Mouse (Mus musculus) kidney, postnatal 4 days (tissue): ENCODE measurements around the gene Itpr2.

Experiments used
- DNase-seq, 2 experiments: peaks; one replicate each; pipeline ENCODE4 v3.0.0; 2021; ENCODE audit warnings: mixed read lengths in 2 of 2

Itpr2 gene

DNA sequence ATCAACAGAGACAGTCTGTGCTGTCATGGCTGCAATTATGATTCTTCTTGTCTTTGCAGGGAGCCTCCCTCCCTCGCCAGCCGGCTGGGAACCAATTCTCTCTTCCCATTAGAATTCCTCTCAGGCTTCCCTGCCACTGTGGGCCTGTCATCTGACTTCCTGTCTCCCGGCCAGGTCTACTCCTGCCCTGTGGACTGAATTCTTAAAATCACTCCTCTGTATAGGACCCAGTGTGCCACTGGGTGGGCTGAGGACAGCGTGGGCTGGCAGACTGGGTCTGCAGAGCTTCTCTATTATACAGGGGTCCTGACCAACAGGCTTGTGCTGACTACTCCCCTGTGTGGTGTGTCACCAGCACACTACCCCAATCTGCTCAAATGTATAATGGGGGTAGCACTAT lies 365.4 kb downstream of the Itpr2 start:
- DNase-seq: no peak

DNA sequence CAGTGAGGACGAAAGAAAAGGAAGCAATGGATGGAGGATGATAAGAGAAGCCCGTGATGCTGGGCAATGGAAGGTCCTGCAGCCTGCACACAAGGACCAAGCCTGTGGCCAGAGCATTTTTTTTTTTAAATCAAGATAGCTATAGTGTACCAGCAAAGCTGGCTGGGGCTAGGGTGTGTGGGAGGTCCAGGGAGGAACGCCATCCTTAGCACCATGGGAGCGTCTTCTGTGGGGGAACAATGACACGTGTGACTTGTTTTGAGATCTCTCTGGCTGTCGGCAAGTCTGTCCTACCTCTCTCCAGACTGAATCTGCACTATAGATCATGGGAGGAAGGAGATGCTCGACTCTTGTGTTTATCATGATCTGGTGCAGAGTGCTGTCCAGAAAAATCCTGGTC lies 365.8 kb downstream of the Itpr2 start:
- no peak for DNase-seq

DNA sequence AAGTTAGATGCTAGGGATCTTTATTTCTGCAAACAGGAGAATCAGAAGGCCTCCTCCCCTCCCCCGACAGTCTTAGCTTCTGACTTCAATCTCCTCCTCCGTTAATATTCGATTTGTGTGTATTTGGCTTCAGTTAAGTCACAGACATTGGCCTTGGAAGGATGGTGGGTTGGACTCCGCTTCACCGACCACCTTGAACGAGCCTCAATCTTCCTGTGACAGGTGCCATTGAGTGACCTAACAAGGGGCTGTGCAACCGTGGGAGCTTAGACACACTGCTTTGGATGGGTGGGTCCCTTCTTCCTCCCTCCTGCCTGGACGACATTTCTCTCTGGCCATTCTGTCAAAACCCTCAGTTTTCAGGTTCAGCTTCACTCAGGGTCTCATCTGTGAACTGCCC lies 366.7 kb downstream of the Itpr2 start:
- DNase-seq: no peak

DNA sequence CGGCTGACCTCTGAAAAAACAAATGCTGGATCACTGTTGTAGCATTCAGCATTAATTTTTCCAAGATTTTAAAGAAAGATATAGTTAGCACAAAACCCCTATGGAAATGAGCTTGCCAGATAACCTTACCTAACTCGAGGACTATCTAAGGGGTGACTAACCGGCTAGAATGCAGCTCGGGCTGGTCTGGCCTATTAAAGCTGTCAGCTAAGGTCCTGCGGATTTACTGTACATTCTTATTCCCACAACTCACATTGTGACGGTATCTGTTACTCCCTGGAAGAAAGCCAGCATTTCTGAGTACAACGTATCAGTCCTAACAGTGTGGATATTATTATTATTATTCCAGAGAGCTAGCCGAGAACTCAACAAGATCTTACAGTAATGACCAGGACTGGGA lies 368.1 kb downstream of the Itpr2 start:
- DNase-seq: no peak

DNA sequence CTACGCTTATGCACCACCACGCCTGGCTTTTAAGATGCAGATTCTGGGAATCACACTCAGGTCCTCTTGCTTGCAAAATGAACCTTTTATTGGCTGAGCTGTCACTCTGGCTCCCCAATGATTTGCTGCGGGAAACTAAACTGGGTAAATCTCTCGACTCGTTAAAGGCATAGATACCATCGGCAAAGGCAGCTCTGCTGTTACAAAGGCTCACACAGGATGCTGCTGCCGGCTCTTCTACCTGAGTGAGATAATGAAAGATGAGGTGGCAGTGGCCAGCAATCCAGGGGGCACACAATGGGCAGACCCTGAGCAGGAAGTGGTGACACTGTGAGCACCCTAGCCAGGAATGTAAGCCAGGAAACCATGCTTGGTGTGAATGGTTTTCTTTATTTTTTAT lies 373.0 kb downstream of the Itpr2 start:
- no peak for DNase-seq

DNA sequence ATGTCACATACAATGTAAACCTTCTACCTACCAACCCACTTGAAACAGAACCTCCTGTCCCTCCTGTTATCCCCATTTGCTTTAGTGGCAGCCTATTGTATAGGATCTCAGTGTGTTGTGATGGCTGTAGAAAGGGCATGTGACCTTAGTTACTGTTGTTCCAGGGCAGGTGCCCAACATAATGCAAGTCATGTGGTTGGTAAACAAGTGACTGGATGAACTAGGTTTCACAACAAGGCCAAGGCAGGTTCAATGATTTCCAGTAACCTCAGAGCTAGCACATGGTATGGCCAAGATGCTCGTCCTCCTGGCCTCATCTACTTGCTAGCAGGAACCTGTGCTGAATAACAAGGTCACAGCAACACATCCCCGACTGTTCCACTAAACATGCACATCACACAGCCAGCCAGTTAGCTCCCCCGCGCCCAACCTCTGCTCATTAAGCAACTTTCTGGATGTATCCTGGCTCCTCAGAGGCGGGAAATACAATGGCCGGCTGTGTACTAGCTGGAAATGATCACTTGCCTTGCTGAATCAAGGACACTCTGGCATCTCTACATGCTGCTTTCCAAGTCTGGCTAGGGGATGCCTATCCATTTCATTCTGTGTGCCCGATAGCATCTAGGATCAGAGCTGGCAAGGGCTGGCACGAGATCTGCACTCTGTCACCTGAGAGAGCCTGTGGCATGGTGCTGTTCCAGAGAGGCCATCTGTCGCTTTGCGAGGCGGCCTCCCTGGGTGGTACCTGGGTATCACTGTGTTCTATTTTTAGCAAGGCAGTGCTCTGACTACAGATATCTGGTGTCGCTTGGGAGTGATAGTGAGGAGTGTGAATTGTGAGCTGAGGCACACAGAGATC lies 375.0 kb downstream of the Itpr2 start:
- no peak for DNase-seq

DNA sequence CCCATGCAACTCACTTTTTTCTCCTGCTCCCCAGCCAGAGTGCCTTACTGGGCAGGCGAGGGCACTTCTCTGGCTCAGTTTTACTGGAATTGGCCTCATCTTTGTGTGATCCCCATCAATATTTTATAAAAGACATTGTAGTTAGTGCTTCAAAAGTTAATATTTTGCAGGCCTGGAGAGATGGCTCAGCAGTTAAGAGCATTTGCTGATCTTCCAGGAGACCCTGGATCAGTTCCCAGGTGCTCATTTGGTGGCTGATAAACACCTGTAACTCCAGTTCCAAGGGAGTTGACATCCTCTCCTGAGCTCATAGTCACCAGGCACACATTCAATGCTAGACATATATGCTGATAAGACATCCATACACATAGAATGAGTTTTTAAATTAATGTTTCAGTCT lies 376.4 kb downstream of the Itpr2 start:
- no peak for DNase-seq

DNA sequence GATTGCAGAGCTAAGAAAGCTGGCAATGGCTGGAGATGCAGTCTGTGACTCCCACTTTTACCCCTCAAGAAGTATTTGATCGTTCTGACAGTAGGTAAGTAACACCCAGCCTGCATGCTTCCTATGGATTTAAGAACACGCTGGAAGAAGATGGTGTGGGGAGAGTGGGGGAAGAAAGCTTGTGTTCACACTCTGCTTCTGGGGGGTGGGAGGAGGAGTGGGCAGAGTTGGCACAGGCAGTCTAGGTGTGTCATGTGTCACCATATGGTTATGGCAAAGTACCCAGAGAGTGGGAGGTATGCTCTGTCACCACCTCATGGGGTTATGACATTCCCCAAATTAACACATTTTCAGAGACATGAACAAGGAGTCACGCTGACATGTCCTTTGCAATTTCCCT lies 377.5 kb downstream of the Itpr2 start:
- no peak for DNase-seq

DNA sequence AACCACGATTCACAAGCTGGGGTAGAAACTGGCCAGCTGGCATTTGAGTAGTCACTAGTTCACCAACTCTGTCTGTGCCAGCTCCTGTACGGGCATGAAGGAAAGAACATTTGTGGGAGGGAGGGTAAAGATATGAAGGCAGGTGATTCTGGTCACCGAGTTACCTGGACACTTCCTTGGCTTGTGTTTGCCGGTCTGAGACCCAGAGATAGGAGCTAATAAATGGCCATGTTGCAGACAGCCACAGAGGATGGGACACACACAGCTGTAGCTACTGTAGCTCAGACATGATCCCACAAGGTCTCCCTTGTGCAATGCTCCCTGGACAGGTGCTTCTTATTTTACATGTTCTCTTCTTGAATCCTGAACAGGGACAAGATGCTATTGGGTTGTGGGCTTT lies 378.4 kb downstream of the Itpr2 start:
- no peak for DNase-seq

DNA sequence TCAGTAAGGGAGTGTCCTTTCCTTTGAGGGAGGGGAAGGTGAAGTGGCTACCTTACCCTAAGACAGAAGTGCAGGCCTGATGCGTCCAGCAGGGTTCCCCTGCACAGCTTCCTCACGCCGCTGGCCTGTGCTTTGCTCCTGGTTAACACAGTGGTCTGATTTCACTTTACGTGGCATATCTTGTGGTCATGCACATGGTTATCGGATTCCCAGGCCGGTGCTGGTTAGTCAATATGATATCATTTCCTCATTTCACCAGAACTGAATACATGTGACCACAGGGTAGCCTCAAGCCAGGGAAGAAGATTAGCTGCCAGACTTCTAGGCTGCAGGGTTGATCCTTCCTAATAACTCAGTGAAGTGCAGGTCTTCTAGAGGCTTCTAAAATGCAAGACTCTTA lies 381.9 kb downstream of the Itpr2 start:
- no peak for DNase-seq

DNA sequence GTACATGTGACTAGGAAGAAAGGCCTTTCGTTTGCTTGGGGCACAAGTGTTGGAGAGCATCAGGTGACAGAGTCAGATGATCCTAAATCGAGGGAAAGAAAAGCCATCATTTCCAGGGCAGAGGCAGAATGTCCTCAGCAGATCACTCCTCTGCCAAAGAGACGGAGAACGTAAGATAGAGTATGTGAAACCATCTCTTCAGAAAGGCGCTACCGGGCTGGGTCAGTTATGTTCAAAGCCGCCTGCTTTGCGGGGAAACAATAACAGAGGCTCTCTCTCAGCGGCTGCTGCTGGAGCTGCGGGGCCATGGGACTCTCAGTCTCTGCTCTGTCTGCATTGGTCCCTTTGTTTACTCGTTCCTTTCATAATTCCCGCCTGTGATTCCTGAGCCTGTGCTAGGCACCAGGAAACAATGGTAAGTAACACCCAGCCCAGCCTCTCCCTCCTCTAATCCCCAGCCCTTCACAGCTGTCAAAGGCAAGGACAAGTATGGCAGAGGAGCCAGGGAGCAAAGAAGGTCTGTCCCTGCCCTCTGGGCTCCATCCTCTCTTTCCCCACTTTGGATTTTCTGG lies 387.2 kb downstream of the Itpr2 start:
- DNase-seq: no peak

DNA sequence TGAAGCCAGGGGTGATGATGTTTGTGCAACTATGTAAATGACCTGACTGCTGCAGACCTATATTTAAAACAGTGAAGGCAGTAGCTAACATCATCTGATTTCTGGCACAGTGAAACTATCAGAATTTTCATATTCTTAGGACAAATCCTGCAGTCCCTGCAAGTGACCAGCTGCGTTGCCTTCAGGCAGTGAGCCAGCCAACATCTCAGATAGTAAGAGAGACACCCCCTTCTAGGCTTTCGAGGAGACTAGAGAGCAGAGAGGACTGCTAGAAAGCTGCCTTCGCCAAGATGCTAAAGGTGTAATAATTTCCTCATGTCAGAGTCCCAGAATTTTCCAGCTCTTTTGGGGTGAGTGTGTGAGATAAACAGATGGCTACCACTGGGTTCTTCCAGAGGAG lies 388.0 kb downstream of the Itpr2 start:
- DNase-seq: peak in 1 of 2 experiments; percentile 10

DNA sequence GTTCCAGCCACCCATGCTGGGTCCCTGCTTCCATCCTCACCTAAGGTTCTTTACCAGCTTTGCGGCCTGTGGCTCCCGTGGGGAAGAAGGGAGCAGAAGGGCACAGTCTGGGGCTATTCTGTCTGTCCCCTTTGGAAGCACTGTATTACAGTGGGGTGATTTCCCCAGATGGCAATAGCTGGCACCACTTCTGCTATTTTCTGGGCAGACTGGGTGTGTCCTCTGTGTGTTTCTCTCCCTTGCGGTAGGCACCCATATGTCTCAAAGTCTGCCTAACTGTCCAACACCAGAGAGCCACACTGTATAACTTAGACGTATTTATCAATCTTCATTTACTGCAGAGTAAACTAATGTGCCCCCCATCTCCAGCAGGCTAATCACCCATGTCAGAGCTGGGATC lies 388.9 kb downstream of the Itpr2 start:
- no peak for DNase-seq

DNA sequence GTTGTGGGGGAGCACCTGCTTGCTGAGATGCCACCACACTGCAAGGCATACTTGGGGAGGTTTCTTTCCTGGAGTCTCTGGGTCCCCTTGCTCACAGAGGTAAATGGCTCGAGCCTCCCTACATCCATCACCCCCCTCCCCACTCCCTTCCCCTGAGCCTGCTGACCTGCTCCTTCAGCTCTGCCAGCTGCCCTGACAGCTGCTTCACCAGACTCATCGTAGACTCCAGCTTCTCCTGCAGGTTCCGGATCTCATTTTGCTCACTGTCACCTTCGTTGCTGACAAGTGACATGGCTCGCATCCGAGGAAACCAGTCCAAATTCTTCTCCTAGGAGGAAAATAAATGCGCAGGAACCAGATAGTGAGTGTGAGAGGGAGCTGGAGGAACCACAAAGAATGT lies 389.8 kb downstream of the Itpr2 start:
- DNase-seq: no peak

DNA sequence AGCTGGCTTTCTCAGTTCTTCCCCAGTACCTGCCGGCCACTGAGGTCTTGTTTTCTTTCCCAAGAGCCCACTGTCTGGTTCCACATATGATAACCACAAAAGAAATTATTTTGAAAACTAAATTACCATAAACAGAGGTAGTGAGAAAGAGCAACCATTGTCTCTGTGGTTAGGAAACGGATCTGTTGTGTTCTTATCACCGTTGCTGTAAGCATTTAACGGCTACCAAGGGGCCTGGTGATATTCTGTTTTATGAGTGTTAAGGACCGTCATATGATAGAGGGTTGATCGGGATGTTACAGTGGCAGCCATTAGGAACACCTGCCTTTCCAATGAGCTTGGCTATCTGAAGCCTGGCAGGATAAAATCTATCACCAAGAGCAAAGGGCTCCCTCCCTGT lies 390.2 kb downstream of the Itpr2 start:
- DNase-seq: no peak

DNA sequence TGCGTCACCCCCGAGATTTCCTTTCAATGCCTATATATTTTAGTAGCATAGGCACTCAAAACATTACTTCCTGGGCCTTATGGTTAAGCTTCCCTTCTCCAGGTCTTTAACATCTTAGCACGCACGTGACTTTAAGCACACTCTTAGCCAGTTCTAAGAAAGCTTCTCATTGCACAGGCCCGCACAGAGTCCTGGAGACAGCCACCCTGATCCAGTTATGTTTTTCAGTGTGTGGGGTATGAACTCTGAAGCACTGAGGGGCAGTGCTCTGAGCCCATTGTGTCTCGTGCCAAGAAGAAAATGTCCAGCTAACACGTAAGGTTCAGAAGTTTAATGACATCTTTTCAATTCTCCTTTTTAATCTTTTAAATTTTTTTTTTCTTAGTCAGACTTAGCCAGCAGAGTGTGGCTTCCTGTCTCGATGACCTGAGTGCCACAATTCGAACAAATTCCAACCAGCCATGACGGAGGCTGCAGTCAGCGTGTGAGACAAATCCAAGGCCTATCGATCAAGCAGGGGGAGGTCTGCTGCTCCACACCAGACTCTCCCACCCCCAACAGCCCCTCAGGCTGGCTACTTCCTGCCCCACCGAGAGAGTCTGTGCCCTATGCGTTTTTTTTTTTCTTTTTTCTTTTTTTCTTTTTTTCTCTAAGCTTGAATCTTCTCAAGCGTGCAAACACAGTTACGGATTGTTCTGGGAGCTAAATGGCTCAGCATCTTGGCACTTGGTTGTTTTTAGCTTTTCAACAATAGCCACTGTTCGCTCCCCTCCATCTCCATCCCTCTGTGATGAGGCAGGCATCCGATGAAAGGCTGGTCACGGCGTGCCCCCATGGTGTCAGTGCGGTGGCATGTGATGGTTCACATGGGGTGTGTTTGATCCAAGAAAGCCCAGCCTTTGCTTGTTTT lies 390.9 kb downstream of the Itpr2 start:
- DNase-seq: peak in 1 of 2 experiments; percentile 8

DNA sequence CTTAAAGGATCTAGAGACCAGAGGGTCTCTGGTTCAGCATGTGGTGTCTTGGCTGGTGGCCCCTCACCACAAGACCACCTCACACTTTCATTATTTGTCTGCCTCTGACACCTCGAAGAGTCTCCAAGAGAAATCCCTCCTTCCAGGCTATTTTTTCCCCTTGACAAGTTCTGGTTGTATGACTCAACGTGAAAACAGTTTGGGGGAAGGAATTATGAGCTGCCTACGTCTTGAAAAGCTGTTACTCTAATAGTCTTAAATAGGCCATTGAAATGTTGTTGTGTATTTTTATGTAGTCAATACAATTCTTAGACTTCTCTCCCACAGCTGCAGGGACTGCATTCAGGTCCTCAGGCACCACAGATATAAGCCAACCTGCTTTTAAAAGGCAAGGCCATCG lies 391.6 kb downstream of the Itpr2 start:
- no peak for DNase-seq

DNA sequence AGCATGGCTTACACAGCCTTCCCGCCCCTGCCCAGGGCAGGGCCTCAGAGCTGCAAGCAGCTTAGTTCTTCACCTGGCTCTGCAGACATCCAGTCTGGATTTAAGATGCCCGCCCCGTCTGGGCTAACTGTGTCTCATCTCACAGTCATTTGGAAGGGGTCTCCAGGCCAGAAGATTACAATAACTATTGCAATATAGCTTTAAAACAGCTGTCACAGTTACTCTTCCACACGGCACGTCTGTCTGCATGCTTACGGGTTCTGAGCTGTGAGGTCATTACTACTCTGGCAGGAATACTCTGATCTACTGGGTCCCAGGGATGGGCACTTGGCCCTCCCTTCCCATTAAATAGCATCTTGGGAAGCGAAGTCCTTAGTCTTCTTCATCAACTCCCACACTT lies 393.3 kb downstream of the Itpr2 start:
- no peak for DNase-seq

DNA sequence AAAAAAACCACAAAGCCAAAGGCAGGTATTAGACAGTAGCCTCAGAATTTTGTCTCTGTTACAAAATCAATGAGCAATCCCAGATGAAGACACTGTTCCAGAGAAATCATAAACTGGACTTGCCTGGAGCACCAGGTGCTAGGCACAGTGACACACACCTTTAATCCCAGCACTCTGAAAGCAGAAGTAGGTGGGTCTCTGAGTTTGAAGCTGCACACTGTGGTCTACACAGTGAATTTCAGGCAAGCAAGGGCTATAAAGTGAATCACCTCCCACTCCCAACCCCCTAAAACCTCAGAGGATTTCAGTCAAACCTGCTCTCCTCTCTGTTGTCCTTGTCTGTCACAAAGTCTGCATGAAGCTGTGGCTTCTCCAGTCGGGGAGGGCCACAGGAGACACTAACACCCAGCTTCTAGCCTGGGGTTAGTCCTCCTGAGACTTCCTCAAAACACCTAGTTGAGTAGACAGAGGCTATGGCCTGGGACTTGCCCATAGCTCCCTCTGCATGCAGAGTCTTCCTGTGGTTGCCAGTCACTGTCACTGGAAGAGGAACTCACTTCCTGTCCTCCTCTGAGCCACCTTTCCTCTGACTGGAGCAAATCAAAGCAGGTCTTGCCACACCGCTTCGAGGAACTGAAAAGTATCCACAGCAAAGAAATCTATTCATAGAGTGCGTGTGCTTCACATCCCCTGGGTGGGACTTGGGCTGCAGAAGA lies 394.7 kb downstream of the Itpr2 start:
- no peak for DNase-seq

DNA sequence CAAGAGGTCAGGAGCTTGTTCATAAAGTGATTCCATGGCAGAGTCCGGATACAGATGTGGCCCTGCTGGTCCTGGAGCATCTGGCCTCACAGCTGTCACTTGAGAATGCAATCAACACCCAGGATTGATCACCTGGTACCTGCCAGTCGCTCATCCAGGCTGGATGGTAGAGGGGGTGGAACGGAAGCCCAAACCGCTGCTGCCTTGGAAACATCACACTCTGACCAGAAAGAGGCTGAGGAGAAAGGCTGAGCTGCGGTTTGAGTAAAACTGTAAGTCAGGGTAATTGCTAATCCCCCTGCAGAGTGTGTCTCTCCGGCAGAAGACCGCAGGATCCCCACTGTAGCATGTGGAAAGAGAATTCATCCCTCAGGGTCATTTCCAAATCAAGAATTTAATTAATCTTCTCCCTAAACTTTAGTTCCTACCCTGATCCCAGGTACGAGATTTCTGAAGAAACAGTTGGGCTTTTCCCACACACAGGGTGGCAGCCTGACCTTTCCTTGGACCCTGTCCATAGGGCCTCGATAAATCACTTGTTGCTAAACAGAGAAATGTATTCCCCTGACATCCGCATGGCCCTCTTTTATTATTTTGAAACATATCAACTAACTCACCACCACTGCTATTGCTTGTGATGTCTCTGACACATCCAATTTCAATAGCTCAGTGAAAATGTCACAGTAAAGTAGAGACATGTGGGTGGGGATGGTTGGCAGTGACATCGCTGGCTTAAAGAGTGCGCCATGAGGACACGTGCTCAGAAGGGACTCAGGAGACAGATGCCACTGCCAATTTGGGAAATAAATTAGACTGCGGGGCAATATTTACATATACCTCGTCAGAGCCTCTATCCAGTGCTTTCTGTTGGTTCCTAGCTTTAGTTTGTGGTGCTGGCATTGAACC lies 418.7 kb downstream of the Itpr2 start:
- DNase-seq: no peak

DNA sequence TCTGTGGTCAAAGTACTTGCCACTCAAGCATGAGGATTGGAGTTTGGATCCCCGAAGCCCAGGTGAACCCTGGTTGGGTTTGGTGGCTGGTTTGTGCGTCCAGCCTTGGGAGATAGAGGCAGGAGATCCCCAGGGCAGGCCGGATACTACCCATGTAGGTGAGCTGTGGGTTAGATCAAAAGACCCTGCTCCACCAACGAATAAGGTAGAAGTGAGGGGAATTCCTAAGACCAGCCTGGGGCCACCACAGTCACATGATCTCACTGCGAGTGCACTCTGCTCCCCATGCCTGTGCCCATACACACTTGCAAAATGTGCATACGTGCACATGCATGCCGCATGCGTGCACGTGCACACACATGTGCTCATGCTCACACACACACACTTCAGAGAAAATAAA lies 419.5 kb downstream of the Itpr2 start:
- no peak for DNase-seq

DNA sequence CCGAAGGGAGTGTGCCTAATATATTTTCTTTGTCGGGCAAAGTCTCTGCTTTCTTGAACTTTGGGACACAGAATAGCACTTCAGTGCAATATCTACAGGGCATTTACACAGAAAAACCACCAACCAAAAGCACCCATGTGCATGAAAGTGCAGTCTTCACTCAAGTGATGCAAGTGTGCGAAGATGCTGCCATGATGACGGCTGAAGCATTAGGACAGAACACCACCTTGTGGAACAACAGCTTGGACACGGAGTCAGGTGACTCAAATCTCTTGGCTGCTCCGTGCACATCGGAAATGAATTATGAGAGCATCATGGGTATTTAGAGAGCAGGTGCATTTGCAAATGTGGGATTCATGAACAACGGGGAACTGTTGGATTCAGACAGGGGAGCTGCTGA lies 420.4 kb downstream of the Itpr2 start:
- DNase-seq: no peak
